Mouse (Mus musculus) adrenal gland, adult 2 months (tissue): ENCODE data around the gene Cers6. TPM values are rescaled to one million over a fixed set of nuclear protein-coding genes. Genes with fewer than 3 reads are reported as not detected.

Experiments used
- DNase-seq: peaks from one replicate; pipeline ENCODE4 v3.0.0; 2021
- polyA plus RNA-seq: library from polyadenylated mRNA; depleted of rRNA; stranded (reverse); fragments of >200 nt; gene quantifications from 2 replicates; pipeline ENCODE4 v1.2.3, GENCODE M21; 2012
- total RNA-seq, 2 experiments: library from RNA; stranded (reverse); gene quantifications; 2 replicates each; pipeline ENCODE4 v1.2.3; 2021

Cers6 gene
- total and polyA plus RNA-seq, 3 experiments: 0.94 to 5.3 (median 4.3) TPM

DNA sequence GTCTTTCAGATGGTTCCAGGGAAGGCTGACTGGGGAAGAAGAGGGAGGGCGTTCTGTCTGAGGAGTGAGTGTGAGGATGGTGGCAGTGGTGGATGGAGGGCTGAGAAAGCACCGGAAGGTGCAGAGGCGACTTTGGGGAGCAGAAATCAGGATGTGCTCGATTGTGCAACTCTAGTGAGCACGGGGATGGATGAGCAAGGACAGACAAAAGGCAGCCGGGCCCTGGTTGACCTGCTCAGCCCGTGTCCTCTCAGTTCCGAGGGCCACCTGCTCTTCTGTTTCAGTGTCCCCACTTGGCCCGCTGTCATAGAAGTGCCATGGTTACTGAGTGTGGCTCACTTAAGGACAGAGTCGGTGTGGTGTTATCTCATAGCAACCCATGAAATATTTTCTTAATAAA lies 99.4 kb downstream of the Cers6 start:
- no peak for DNase-seq

- DNase-seq: no peak
Measured at GRCm38 (mm10) chr2:68966360-68966759, 105.1 kb downstream of the Cers6 start.

DNA sequence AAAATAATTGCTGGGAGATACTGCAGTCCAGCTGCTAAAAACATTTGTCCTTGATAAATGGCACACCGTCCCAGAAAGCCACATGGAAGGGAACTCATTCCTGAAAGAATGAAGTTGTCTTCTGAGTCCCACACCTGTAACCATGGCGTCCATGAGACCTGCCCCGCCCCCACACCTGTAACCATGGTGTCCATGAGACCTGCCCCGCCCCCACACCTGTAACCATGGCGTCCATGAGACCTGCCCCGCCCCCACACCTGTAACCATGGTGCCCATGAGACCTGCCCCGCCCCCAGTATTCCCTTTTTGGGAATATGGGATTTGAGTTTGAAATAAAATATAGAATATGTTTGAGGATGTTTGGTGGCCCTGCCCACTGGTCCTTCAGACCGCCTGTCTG lies 106.8 kb downstream of the Cers6 start:
- DNase-seq: no peak

DNA sequence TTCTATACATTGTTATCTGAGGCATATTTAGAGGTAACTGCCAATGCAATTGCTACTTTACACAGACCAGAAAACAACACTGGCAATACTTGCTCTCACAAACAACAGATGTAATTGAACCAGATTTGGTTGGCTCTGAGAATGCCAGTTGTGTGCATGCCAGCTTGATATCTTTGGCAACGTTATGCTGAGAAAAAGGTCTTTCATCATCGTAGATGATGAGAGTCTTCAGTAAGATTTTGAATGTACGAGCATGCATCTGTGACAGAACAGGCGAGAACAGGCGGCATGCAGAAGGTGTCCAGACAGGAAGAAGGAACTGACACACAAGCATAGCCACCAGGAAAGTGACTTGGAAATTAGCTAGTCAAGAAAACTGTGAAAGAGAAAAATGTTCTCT lies 110.6 kb downstream of the Cers6 start:
- no peak for DNase-seq

GRCm38 (mm10) chr2:68973753-68974152 lies 112.5 kb downstream of the Cers6 start:
- no peak for DNase-seq

DNA sequence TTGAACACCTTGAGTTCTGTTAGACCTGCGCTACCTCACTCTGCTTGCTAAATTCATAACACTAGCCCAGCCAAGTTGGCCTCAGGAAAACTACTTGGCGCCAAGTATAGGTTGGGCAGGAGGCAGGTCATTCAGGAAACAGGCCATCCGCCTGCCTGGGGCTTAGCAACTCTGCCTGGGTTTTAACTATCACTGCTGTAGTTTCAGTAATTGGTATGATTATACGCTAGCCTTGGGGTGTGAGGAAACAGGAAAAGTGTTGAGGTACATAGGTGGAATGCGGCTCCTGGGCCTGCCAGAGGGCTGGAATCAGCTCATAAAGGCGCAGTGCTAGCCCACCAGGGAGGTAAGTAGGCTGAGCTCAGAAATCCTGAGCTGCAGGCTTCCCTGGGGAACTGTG lies 114.0 kb downstream of the Cers6 start:
- DNase-seq: no peak

DNA sequence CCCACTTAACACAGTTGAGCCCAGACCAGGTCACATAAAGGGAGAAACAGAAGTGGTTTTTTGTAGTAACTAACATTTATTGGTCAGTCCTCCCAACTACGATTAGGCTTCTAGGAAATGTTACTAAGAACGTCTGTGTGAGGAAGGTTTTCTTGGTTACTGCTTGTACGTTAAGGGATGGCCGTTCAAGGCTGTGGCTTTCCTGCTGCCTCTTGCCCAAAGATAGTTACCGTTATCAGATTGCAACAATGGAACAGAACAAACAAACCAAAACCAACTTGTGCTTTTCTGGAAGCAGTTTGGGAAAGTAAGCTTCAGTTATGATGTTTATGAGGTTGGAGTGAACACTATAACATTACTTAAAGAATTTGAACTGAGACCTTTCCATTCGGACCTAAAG lies 114.5 kb downstream of the Cers6 start:
- DNase-seq: no peak

- no peak for DNase-seq
Measured at GRCm38 (mm10) chr2:68978244-68978643, 117.0 kb downstream of the Cers6 start.

DNA sequence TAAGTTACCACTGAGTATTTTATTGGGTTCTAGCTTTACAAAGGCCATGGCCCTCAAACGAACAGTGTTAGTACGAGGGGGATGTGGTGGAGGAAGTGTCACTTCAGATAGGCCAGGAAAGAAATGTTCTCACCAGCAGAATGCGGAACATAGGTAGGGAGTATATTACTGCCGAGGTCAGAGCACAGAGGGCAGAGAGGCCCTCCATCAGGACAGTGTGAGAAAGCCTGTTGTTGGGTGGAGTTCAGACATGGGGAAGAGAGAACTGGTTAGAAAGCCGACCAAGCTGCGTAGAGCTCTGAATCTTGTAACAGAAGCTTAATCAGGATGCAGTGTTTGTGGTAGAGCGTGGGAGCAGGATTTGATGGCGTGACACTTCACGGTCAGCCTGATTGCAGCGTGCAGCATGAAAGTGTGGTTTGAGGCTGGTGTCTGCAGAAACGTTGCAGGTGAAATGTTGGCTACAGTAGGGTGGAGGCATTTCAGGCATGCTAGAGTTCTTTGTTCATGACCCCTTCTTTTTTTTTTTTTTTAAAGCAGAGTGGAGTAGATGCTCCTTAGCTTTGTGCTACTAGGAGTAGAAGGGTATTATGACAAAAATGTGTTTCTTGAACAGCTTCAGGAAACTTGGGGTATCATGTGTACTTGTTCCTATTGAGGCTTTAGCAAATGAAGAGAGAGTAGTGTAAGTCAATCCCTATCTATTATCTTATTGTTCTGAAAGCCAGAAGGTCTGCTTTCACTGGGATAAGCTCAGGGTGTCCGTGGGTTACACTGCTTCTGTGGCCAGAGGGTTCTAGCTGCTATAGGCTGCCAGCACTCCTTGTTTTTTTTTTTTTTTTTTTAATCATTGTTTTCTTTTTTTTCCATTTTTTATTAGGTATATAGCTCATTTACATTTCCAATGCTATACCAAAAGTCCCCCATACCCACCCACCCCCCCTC lies 117.7 kb downstream of the Cers6 start:
- DNase-seq: no peak

GRCm38 (mm10) chr2:68981302-68981701 lies 120.1 kb downstream of the Cers6 start:
- DNase-seq: no peak

DNA sequence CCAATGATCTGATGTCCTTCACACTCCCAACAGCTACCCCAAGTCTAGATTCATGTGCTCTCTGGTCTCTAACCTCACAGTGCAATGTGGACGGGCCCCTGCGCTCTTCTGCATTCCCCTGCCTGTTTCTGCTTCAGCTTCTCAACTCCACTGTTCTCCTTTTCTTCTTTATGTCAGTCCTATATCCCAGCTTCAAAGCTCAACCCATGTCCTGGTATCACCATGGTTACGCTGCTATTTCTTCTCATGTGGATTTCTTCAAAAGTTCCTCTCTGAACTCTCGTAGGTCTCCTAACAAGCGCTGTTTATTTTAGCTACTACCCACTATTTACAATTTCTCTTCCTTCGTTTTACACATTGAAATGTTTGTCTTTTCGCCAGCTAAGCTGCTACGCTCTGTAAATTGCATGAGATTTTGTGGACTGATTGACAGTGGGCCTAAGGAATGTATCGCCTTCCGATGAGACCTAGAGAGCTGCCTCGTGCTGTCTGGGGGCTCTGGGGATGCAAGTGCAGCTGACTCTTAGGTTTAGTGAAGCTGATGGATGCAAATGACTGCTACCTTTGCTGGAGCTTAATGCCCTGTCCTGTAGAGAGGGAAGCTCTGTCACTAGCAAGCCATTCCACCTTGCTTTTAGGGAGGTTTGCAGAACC lies 120.6 kb downstream of the Cers6 start:
- no peak for DNase-seq

GRCm38 (mm10) chr2:68982979-68983378 lies 121.7 kb downstream of the Cers6 start:
- DNase-seq: no peak

- DNase-seq: no peak
Measured at GRCm38 (mm10) chr2:68983431-68983830, 122.2 kb downstream of the Cers6 start.

DNA sequence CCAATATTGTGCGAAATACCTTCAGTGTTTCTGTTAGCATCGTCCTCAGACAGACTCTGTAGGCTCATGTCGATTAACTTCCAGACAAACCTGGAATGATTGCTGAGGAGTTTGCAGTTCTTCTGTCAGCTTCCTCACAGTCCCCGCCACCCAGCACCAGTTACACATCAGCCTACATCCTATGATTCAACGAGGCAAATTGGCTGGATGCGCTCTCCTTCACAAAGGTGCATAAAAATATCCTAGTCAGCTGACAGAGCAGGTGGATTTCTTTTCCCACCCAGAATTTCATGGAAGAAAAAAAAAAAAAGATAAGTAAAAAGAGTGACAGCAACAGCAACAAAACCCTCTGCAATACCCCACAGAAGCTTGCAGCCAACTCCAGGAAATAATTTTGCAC lies 127.9 kb downstream of the Cers6 start:
- no peak for DNase-seq

DNA sequence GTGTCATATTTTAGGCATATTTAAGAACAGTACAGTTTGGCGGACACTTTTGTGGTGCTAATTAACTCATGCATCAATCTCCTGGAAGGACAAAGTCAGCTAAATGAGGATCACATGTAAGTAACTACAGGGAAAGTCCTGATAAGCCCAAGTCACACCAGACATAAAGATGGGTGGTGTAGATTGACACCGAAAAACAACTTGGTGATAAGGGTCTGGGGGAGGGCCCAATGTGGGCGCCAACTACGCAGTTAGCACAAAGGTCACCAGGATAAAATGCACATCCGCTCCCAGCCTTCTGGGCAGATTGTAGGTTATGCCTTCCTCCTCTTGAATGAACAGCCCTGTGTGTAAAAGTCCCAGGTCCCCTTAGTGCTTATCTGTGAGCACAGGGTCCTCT lies 131.4 kb downstream of the Cers6 start:
- DNase-seq: no peak

DNA sequence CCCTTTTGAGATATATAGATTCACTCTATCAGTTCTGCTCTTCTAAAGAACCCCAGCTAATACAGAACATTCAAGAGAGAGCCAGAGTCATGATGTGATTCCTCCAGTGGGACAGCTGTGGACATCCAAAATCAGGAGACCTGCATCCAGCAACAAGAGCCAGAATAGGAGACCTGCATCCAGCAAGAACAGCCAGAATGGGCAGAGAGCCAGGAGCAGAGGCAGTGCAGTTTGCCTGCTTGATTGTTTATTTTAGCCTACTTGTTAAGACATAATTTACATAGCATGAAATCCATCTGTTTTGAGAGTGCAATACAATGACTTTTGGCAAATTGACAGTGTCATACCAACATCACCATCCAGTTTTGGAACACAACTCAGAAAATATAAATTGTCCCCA lies 133.2 kb downstream of the Cers6 start:
- no peak for DNase-seq

- DNase-seq: no peak
Measured at GRCm38 (mm10) chr2:68995723-68996122, 134.5 kb downstream of the Cers6 start.

GRCm38 (mm10) chr2:68996268-68996667 lies 135.0 kb downstream of the Cers6 start:
- no peak for DNase-seq

DNA sequence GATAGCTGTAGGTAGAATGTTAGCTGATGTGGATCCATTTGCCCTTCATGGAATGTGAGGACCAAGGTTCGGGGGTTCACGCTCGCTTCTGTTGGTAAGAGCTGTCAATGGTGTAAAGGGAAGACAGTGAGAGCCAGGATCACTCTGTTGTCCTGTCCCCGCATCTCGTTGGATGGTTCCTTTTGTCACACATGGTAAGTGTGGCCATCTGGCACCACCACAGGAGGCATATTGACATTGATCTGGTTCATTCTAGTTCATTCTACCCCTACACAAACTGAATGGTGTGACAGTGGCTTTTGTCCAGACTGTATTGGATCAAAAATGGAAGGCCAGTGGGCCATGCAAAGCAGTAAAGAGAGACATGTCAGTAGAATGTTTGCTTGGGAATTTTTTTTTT lies 142.8 kb downstream of the Cers6 start:
- no peak for DNase-seq

GRCm38 (mm10) chr2:69011392-69011791 lies 150.2 kb downstream of the Cers6 start:
- no peak for DNase-seq

DNA sequence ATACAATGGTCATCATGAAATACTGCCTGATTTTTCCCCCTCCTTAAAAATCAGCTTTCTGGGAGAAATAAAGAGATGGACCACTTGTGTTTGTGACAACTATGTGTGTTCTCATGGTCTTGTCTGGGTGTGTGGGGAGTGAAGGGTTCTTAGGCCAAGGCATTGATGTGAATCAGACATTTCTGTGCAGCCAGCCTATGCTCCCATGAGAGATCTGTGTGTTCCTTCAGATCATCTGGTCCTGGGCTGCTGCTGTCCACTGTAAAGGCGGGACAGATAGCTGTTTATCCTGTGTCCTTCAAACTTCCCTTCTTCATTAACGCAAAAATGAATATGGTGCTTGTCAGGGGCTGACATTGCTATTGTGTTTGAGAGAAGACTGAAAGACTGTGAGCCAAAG lies 150.6 kb downstream of the Cers6 start:
- no peak for DNase-seq

DNA sequence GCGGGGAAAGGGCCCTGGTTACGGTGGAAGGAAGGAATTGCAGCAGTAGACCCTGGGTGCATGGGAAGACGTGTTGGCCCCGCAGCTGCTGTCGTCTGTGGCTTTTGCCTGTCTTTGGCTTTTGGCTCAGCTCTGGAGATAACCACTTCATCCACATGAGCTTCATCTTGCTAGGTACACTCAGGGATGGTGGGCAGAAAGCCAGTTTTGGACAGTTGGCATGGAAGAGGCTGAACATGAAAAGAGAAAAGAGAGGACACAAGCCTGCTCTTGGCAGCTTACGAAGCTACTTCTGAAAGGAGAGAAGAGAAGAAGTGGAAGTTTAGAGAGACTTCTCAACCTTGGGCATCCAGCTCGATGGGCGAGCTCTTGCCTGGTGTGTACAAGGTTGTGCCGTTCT lies 153.0 kb downstream of the Cers6 start:
- DNase-seq: no peak

- DNase-seq: no peak
Measured at GRCm38 (mm10) chr2:69015172-69015724, 154.0 kb downstream of the Cers6 start.
